Mouse (Mus musculus): ENCODE results near the gene 1600014C23Rik. TPM values are rescaled to one million over a fixed set of nuclear protein-coding genes. Genes with fewer than 3 reads are reported as not detected.

1600014C23Rik gene
- polyA plus RNA-seq, 1 experiment: not detected

- H3K27ac ChIP-seq (ENCODE audit: insufficient read depth, low read length): no peak overlapping the region
- TF ChIP-seq POLR2A (IDR thresholded peaks at IDR 0.05; ENCODE audit: low read depth, low read length) (no peak), CTCF (IDR thresholded peaks at IDR 0.05; ENCODE audit: borderline replicate concordance, insufficient read depth, low read length) (no peak)
- peaks cover 14% of the 10 kb centered on the region; the same call in 1 of the 2 replicates for H3K4me1 ChIP-seq (ENCODE audit: control insufficient read depth, insufficient read depth, low read length)
- H3K4me3 ChIP-seq (ENCODE audit: insufficient read depth, low read length): no peak overlapping the region
These were observed 36.7 kb downstream of the 1600014C23Rik start for GRCm38 (mm10) chr17:45696981-45697380.

DNA sequence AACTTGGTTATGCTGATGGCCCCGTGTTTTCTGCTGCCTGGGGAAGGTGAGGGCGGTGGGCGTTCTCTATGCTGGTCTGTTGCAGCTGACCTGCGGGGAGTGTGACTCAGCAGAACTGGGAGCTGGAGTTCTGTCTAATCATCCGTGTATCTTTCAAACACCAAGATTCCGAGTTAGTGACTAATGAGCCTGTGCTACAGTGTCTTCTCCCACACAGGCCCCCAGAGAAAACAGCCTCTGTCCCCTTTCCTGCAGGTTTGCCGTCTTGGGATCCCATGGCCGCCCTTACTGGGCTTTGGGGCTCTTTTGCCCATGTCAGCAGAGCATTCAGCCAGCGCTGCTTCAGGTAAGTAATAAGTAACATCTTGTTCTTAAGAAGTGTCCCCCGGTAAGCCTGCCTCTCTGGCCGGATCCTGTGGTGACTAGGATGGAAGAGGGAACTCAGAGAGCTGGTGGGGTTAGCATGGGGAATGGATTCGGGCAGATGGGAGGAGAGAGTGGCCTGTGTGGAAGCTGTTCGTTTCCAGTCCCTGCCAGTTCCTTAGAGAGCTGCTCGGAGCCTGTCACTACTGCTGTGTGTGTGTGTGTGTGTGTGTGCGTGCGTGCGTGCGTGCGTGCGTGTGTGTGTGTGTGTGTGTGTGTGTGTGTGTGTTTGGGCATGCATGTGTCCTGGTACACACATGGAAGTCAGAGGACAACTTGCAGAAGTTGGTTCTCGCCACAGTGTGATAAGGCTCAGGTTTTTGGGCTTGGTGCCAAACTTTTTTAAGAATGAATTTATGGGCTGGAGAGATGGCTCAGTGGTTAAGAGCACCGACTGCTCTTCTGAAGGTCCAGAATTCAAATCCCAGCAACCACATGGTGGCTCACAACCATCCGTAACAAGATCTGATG, 38.2 kb downstream of the 1600014C23Rik start:
- H3K4me3 ChIP-seq (ENCODE audit: insufficient read depth, low read length): no peak overlapping the region
- H3K4me1 ChIP-seq (ENCODE audit: control insufficient read depth, insufficient read depth, low read length): peaks cover 22% of the 10 kb centered on the region
- TF ChIP-seq POLR2A (IDR thresholded peaks at IDR 0.05; ENCODE audit: low read depth, low read length): no peak
- no peak for TF ChIP-seq CTCF (IDR thresholded peaks at IDR 0.05; ENCODE audit: borderline replicate concordance, insufficient read depth, low read length)
- H3K27ac ChIP-seq (ENCODE audit: insufficient read depth, low read length): peak overlapping the region; percentile 72

DNA sequence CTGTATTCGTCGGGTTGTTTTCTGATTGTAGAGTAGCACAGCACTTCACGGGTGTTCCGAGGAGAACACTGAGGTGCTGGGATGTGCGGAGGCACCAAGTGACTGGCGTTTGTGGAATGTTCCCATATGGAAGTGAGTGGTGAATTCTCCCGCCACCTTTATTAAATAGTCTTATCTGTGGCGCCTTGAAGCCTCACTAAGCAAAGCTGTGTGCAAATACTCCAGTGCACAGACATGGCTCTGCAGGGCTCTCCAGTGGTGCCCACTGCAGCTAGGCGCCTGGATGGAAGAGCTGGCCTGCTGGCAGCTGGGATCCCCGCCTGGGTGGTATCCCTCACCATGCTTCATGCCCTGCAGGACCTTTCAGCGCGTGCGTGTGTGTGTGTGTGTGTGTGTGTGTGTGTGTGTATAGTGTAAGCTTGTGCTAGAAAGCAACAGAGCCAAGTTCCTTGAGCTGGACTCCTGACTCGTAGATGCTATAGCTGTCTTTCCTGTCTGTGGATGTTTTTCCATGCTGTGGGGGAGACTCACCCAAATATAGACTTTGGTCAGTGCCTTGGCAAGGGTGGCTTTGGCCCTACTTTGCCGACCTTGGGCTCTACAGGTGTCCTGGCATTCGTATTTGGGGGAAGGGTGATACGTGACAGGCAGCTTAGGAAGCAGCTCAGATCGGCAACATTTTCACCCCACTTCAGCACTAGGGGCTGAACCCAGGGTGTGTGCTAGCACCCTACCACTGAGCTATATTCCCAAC, 39.7 kb downstream of the 1600014C23Rik start:
- H3K4me1 ChIP-seq (ENCODE audit: control insufficient read depth, insufficient read depth, low read length): peaks cover 22% of the 10 kb centered on the region
- H3K4me3 ChIP-seq (ENCODE audit: insufficient read depth, low read length): no peak overlapping the region
- no peak overlapping the region; the same call in 1 of the 2 replicates for H3K27ac ChIP-seq (ENCODE audit: insufficient read depth, low read length)
- TF ChIP-seq CTCF (IDR thresholded peaks at IDR 0.05; ENCODE audit: borderline replicate concordance, insufficient read depth, low read length) (no peak), POLR2A (IDR thresholded peaks at IDR 0.05; ENCODE audit: low read depth, low read length) (no peak)

- Histone ChIP-seq H3K27ac (ENCODE audit: insufficient read depth, low read length) (no peak overlapping the region), H3K4me3 (ENCODE audit: insufficient read depth, low read length) (no peak overlapping the region), H3K4me1 (ENCODE audit: control insufficient read depth, insufficient read depth, low read length) (peaks cover 22% of the 10 kb centered on the region)
- TF ChIP-seq CTCF (IDR thresholded peaks at IDR 0.05; ENCODE audit: borderline replicate concordance, insufficient read depth, low read length): no peak
- no peak for TF ChIP-seq POLR2A (IDR thresholded peaks at IDR 0.05; ENCODE audit: low read depth, low read length)
These were observed 41.5 kb downstream of the 1600014C23Rik start for GRCm38 (mm10) chr17:45692159-45692558.

DNA sequence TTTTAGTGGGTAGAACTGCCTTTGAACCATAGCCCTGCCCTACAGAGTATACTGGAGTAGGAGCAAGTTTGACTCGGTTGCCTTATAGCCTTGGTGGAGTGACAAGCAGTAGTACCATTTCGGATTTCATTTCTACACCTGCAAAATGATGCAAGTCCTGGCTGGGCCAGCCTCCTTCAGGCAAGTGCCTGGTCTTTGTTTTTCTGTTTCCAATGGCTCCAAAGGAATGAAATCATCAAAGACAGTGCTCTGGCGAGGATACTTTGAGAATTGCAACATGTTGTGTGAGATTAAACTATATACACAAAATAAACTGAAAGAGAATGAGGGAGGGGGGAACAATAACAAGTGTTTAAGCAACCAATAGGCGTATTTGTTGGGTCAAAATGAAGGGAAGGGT, 43.6 kb downstream of the 1600014C23Rik start:
- TF ChIP-seq POLR2A (IDR thresholded peaks at IDR 0.05; ENCODE audit: low read depth, low read length): no peak
- TF ChIP-seq CTCF (IDR thresholded peaks at IDR 0.05; ENCODE audit: borderline replicate concordance, insufficient read depth, low read length): no peak
- Histone ChIP-seq H3K4me1 (ENCODE audit: control insufficient read depth, insufficient read depth, low read length) (peaks cover 17% of the 10 kb centered on the region), H3K27ac (ENCODE audit: insufficient read depth, low read length) (no peak overlapping the region), H3K4me3 (ENCODE audit: insufficient read depth, low read length) (no peak overlapping the region)

GRCm38 (mm10) chr17:45689120-45689519, 44.5 kb downstream of the 1600014C23Rik start:
- Histone ChIP-seq H3K4me3 (ENCODE audit: insufficient read depth, low read length) (no peak overlapping the region), H3K27ac (ENCODE audit: insufficient read depth, low read length) (no peak overlapping the region), H3K4me1 (ENCODE audit: control insufficient read depth, insufficient read depth, low read length) (peaks cover 10% of the 10 kb centered on the region)
- TF ChIP-seq CTCF (IDR thresholded peaks at IDR 0.05; ENCODE audit: borderline replicate concordance, insufficient read depth, low read length) (no peak), POLR2A (IDR thresholded peaks at IDR 0.05; ENCODE audit: low read depth, low read length) (no peak)

- Histone ChIP-seq H3K4me3 (ENCODE audit: insufficient read depth, low read length) (peak within 1 kb of the TSS; percentile 90), H3K27ac (ENCODE audit: insufficient read depth, low read length) (no peak within 1 kb of the TSS), H3K4me1 (ENCODE audit: control insufficient read depth, insufficient read depth, low read length) (peaks cover 6% of the 10 kb centered on the region; the same call in 1 of the 2 replicates)
- TF ChIP-seq POLR2A (IDR thresholded peaks at IDR 0.05; ENCODE audit: low read depth, low read length) (no peak), CTCF (IDR thresholded peaks at IDR 0.05; ENCODE audit: borderline replicate concordance, insufficient read depth, low read length) (no peak)
These were observed 46.9 kb downstream of the 1600014C23Rik start, which contains the start of gene Tmem63b for GRCm38 (mm10) chr17:45686716-45687115. TSS of gene Tmem63b (minus strand) at chr17:45686905.

GRCm38 (mm10) chr17:45686093-45686619, 47.5 kb downstream of the 1600014C23Rik start, which contains the start of gene Mrpl14:
TSS of gene Mrpl14 (plus strand) at chr17:45686322.
- peaks cover under 1% of the 10 kb centered on the region; the same call in 1 of the 2 replicates for H3K4me1 ChIP-seq (ENCODE audit: control insufficient read depth, insufficient read depth, low read length)
- TF ChIP-seq CTCF (IDR thresholded peaks at IDR 0.05; ENCODE audit: borderline replicate concordance, insufficient read depth, low read length): no peak
- peak; percentile 70 for TF ChIP-seq POLR2A (IDR thresholded peaks at IDR 0.05; ENCODE audit: low read depth, low read length)
- H3K4me3 ChIP-seq (ENCODE audit: insufficient read depth, low read length): peak within 1 kb of the TSS; percentile 90
- H3K27ac ChIP-seq (ENCODE audit: insufficient read depth, low read length): no peak within 1 kb of the TSS

All from embryonic fibroblast, embryonic 13.5 days (primary cell).